Comparison of ENCODE assay signal across 12 mouse cellular contexts in the genomic region with DNA sequence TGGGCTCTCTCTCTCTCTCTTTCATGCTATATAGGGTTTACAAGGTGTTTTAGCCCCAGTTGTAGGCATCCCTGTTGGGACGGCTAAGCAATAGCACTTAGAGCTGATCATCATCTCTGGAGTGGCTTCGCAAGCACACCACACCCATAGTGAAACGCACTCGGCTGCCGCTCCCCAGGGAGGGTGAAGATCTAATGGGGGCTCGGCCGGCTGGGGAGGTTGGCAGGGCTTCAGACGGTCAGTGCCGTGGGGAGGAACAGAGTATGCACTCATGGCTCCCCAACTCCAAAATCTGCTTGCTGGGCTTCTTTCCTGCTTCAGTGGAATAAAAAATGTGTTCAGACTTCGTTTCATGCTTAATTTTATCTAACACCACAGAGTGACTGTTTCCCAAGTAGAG.
DNase-seq lines count a peak whose midpoint lies in the region; ATAC-seq and TF ChIP-seq lines count a peak whose summit lies in the region.
"Had no signal": no experiment of that assay in that cellular context is flagged by ENCODE, and none has a peak within 500 bp of the region (broad histone marks: within the 10 kb centered on the region; RNA-seq: fewer than 3 reads in every experiment).

No protein-coding gene starts in this region.

- peak; percentile 27; the same call in 1 of the 2 replicates for ATAC-seq in forebrain, embryonic 15.5 days (replicated peaks)

- TF ChIP-seq CTCF in layer of hippocampus, adult 2 months (conservative IDR thresholded peaks at IDR 0.05), result no peak

- H3K36me3 ChIP-seq in forebrain, embryonic 15.5 days, result no peaks in the 10 kb centered on the region
- peaks cover 9% of the 10 kb centered on the region for H3K36me3 ChIP-seq in forebrain, embryonic 10.5 days (replicated peaks)
- H3K36me3 ChIP-seq: heart, embryonic 12.5 days; limb, embryonic 13.5 days had no signal

- no peaks in the 10 kb centered on the region for H3K27me3 ChIP-seq in forebrain, embryonic 15.5 days
- H3K27me3 ChIP-seq in forebrain, embryonic 10.5 days (ENCODE audit: poor library complexity, severe bottlenecking), result no peaks in the 10 kb centered on the region
- H3K27me3 ChIP-seq: heart, embryonic 12.5 days had no signal

- WGBS in forebrain, embryonic 15.5 days, result 57% methylated on average over 10 of the region's 10 CpGs
- WGBS in forebrain, embryonic 10.5 days, result 84% methylated on average over 10 of the region's 10 CpGs

- no peak for DNase-seq in forebrain, embryonic 10.5 days (ENCODE audit: extremely low spot score, low spot score)
- DNase-seq in layer of hippocampus, adult 2 months (ENCODE audit: low spot score in 2 of 2), result no peak
- DNase-seq in layer of hippocampus, adult 9-10 months (ENCODE audit: low spot score), result no peak
- DNase-seq in urinary bladder, postnatal 14 days (ENCODE audit: low spot score), result peak; percentile 53
- DNase-seq in urinary bladder, adult 18-20 months (ENCODE audit: low spot score in 2 of 2), result no peak
- peak; percentile 73 for DNase-seq in testis, postnatal 10 days (ENCODE audit: low spot score)
- DNase-seq in cerebellum, postnatal 4 days (ENCODE audit: low spot score in 2 of 2), result no peak
- DNase-seq: kidney, adult 2 months; lung, postnatal 36 days had no signal

- H3K4me1 ChIP-seq in forebrain, embryonic 15.5 days, result peaks cover 43% of the 10 kb centered on the region
- peaks cover 57% of the 10 kb centered on the region for H3K4me1 ChIP-seq in forebrain, embryonic 10.5 days

- no peaks in the 10 kb centered on the region for H3K9me3 ChIP-seq in forebrain, embryonic 15.5 days
- no peaks in the 10 kb centered on the region for H3K9me3 ChIP-seq in forebrain, embryonic 10.5 days
- H3K9me3 ChIP-seq: heart, embryonic 12.5 days; limb, embryonic 13.5 days had no signal

- H3K4me3 ChIP-seq in forebrain, embryonic 15.5 days, result no peak overlapping the region
- H3K4me3 ChIP-seq in forebrain, embryonic 10.5 days, result no peak overlapping the region
- H3K4me3 ChIP-seq in layer of hippocampus, adult 2 months, result peak overlapping the region; percentile 10; the same call in 1 of the 2 replicates
- H3K4me3 ChIP-seq: heart, embryonic 12.5 days; limb, embryonic 13.5 days had no signal

- peak overlapping the region; percentile 86 for H3K27ac ChIP-seq in forebrain, embryonic 15.5 days (replicated peaks)
- no peak overlapping the region for H3K27ac ChIP-seq in forebrain, embryonic 10.5 days
- peak overlapping the region; percentile 73 for H3K27ac ChIP-seq in layer of hippocampus, adult 2 months
- H3K27ac ChIP-seq: limb, embryonic 13.5 days had no signal

- no peak overlapping the region; the same call in 1 of the 2 replicates for H3K9ac ChIP-seq in forebrain, embryonic 15.5 days (replicated peaks)
- H3K9ac ChIP-seq: heart, embryonic 12.5 days had no signal

- peak overlapping the region; percentile 37 for H3K4me2 ChIP-seq in forebrain, embryonic 15.5 days (replicated peaks)
- H3K4me2 ChIP-seq: heart, embryonic 12.5 days; limb, embryonic 13.5 days had no signal

Comparison
In these comparisons a context has a peak if more than half of its experiments do, and no peak if none do; other contexts are left out.
1. DNase-seq: peak in urinary bladder, postnatal 14 days (single experiment) and testis, postnatal 10 days (single experiment); none in forebrain, embryonic 10.5 days (single experiment), layer of hippocampus, adult 2 months (0 of 2), layer of hippocampus, adult 9-10 months (single experiment), urinary bladder, adult 18-20 months (0 of 2) and cerebellum, postnatal 4 days (0 of 2).